23 mouse cellular contexts compared by ENCODE assay signal in the genomic region with DNA sequence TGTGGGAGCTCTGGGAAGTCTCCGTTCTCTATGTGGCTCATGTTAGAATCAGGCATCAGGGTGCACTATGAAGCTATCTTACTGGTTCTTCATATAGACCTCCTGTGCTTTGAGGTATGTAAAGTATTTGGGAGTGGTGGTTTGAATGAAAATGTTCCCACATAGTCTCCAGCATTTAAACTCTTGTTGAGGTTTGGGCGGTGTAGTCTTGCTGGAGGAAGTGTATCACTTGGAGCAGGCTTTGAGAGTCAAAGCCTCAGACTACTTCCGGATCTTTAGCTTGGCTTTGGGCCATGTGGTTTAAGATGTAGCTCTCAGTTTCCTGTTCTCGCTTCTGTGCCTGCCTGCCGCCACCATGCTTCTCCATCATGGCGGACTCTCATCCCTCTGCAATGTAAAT. TPM values are rescaled to one million over a fixed set of nuclear protein-coding genes. Genes with fewer than 3 reads are reported as not detected.
DNase-seq lines count a peak whose midpoint lies in the region; ATAC-seq lines count a peak whose summit lies in the region.
"Had no signal": no experiment of that assay in that cellular context is flagged by ENCODE, and none has a peak within 500 bp of the region (broad histone marks: within the 10 kb centered on the region; RNA-seq: fewer than 3 reads in every experiment).

No protein-coding gene starts in this region.

- H3K9me3 ChIP-seq in heart, embryonic 10.5 days: 0 out of 2 replicates have a peak, but pooled peaks cover 3% of the 10 kb centered on the region
- H3K9me3 ChIP-seq in heart, embryonic 12.5 days (replicated peaks): no peaks in the 10 kb centered on the region
- H3K9me3 ChIP-seq in midbrain, embryonic 10.5 days (replicated peaks): peaks cover 12% of the 10 kb centered on the region
- H3K9me3 ChIP-seq in midbrain, embryonic 14.5 days (ENCODE audit: control insufficient read depth, low read length): no peaks in the 10 kb centered on the region; the same call in 1 of the 2 replicates
- H3K9me3 ChIP-seq: embryonic facial prominence, embryonic 13.5 days; embryonic facial prominence, embryonic 15.5 days; forebrain, embryonic 12.5 days had no signal

- DNase-seq in heart, embryonic 10.5 days (ENCODE audit: low spot score): peak; percentile 45
- peak; percentile 3 for DNase-seq in midbrain, embryonic 10.5 days (ENCODE audit: low spot score)
- DNase-seq in midbrain, embryonic 14.5 days: no peak
- peak; percentile 50 for DNase-seq in ZHBTc4 (ENCODE audit: low read depth, low spot score)
- DNase-seq in urinary bladder, adult 2 months (ENCODE audit: low spot score): no peak
- DNase-seq: adrenal gland, postnatal 10 days; adrenal gland, postnatal 25 days; cerebellum, adult 11 months; cerebellum, adult 18-20 months; cerebellum, adult 8-10 months; cerebellum, adult 9-11 months; cerebellum, postnatal 14 days; cerebellum, postnatal 36 days; embryo, embryonic 11 days had no signal

- H3K9ac ChIP-seq in heart, embryonic 12.5 days: no peak overlapping the region
- no peak overlapping the region for H3K9ac ChIP-seq in midbrain, embryonic 14.5 days (replicated peaks; ENCODE audit: low read length)
- H3K9ac ChIP-seq: embryonic facial prominence, embryonic 13.5 days; embryonic facial prominence, embryonic 15.5 days; forebrain, embryonic 12.5 days had no signal

- ATAC-seq in heart, embryonic 12.5 days (ENCODE audit: insufficient number of reproducible peaks, low FRiP score): no peak
- no peak for ATAC-seq in midbrain, embryonic 14.5 days (ENCODE audit: low FRiP score, low TSS enrichment)
- ATAC-seq: forebrain, embryonic 14.5 days; forebrain, embryonic 16.5 days had no signal

- H3K4me3 ChIP-seq in heart, embryonic 10.5 days: no peak overlapping the region
- no peak overlapping the region for H3K4me3 ChIP-seq in heart, embryonic 12.5 days
- no peak overlapping the region for H3K4me3 ChIP-seq in midbrain, embryonic 10.5 days
- no peak overlapping the region for H3K4me3 ChIP-seq in midbrain, embryonic 14.5 days (replicated peaks; ENCODE audit: low read depth, low read length)
- H3K4me3 ChIP-seq: embryonic facial prominence, embryonic 13.5 days; embryonic facial prominence, embryonic 15.5 days; erythroblast, embryonic 14.5 days; forebrain, embryonic 10.5 days; forebrain, embryonic 12.5 days had no signal

- WGBS in heart, embryonic 10.5 days: 86% methylated on average over 6 of the region's 6 CpGs
- WGBS in heart, embryonic 12.5 days: 85% methylated on average over 6 of the region's 6 CpGs
- WGBS in midbrain, embryonic 10.5 days: 91% methylated on average over 6 of the region's 6 CpGs
- WGBS in midbrain, embryonic 14.5 days: 96% methylated on average over 6 of the region's 6 CpGs

- no peak overlapping the region for H3K27ac ChIP-seq in heart, embryonic 10.5 days
- H3K27ac ChIP-seq in heart, embryonic 12.5 days (ENCODE audit: poor library complexity, severe bottlenecking): no peak overlapping the region
- H3K27ac ChIP-seq in midbrain, embryonic 10.5 days (replicated peaks): no peak overlapping the region
- no peak overlapping the region for H3K27ac ChIP-seq in midbrain, embryonic 14.5 days (replicated peaks; ENCODE audit: low read depth, low read length)
- H3K27ac ChIP-seq: embryonic facial prominence, embryonic 13.5 days; embryonic facial prominence, embryonic 15.5 days; forebrain, embryonic 10.5 days; forebrain, embryonic 12.5 days had no signal

- peaks cover 7% of the 10 kb centered on the region; the same call in 1 of the 2 replicates for H3K4me1 ChIP-seq in heart, embryonic 10.5 days
- H3K4me1 ChIP-seq in heart, embryonic 12.5 days (replicated peaks): 0 out of 2 replicates have a peak, but pooled peaks cover 9% of the 10 kb centered on the region
- H3K4me1 ChIP-seq in midbrain, embryonic 10.5 days: peaks cover 31% of the 10 kb centered on the region
- H3K4me1 ChIP-seq in midbrain, embryonic 14.5 days (ENCODE audit: control insufficient read depth, insufficient read depth, low read length): peaks cover 22% of the 10 kb centered on the region

- H3K36me3 ChIP-seq in heart, embryonic 10.5 days: no peaks in the 10 kb centered on the region
- no peaks in the 10 kb centered on the region for H3K36me3 ChIP-seq in heart, embryonic 12.5 days
- H3K36me3 ChIP-seq in midbrain, embryonic 10.5 days: no peaks in the 10 kb centered on the region
- no peaks in the 10 kb centered on the region for H3K36me3 ChIP-seq in midbrain, embryonic 14.5 days (ENCODE audit: control insufficient read depth, insufficient read depth, low read length)
- H3K36me3 ChIP-seq: embryonic facial prominence, embryonic 13.5 days; embryonic facial prominence, embryonic 15.5 days; forebrain, embryonic 10.5 days; forebrain, embryonic 12.5 days had no signal

- H3K4me2 ChIP-seq in heart, embryonic 12.5 days: no peak overlapping the region
- H3K4me2 ChIP-seq in midbrain, embryonic 14.5 days (ENCODE audit: low read length): no peak overlapping the region
- H3K4me2 ChIP-seq: embryonic facial prominence, embryonic 13.5 days; embryonic facial prominence, embryonic 15.5 days; forebrain, embryonic 12.5 days had no signal

- H3K27me3 ChIP-seq in heart, embryonic 10.5 days (ENCODE audit: insufficient read depth, poor library complexity, severe bottlenecking): no peaks in the 10 kb centered on the region
- no peaks in the 10 kb centered on the region for H3K27me3 ChIP-seq in heart, embryonic 12.5 days (replicated peaks)
- peaks cover 29% of the 10 kb centered on the region; the same call in 1 of the 2 replicates for H3K27me3 ChIP-seq in midbrain, embryonic 10.5 days (ENCODE audit: low read depth, poor library complexity, severe bottlenecking)
- no peaks in the 10 kb centered on the region for H3K27me3 ChIP-seq in midbrain, embryonic 14.5 days (ENCODE audit: control insufficient read depth, insufficient read depth, low read length)

RNA-seq across cellular contexts. Expression of a gene that starts 25.5 kb away (rescaled TPM):
- 0.09 and 0.18 TPM in 2 replicates for polyA plus RNA-seq in heart, embryonic 10.5 days (2016; fragmentation: Nextera tagmentation; extraction: Ambion mirVana)
- 0.11 and 0.15 TPM in 2 replicates for polyA plus RNA-seq in heart, embryonic 12.5 days (2016; fragmentation: Nextera tagmentation; extraction: Ambion mirVana)
- 0.15 and 0.17 TPM in 2 replicates for polyA plus RNA-seq in midbrain, embryonic 10.5 days (2016; fragmentation: Nextera tagmentation; extraction: Ambion mirVana)
- 1.2 and 1.8 TPM in 2 replicates for polyA plus RNA-seq in midbrain, embryonic 14.5 days (2014; fragmentation: Nextera tagmentation; extraction: Ambion mirVana)
- polyA plus RNA-seq in urinary bladder, adult 2 months (2012; rRNA removed): 0.17 and 0.25 TPM in 2 replicates
- polyA plus RNA-seq: forebrain, embryonic 10.5 days had no signal

RNA-seq across cellular contexts. Expression of a gene that starts 47.0 kb away (rescaled TPM):
- polyA plus RNA-seq in heart, embryonic 10.5 days (2016; fragmentation: Nextera tagmentation; extraction: Ambion mirVana): 78.3 and 101 TPM in 2 replicates
- 59.3 and 60.3 TPM in 2 replicates for polyA plus RNA-seq in heart, embryonic 12.5 days (2016; fragmentation: Nextera tagmentation; extraction: Ambion mirVana)
- polyA plus RNA-seq in midbrain, embryonic 10.5 days (2016; fragmentation: Nextera tagmentation; extraction: Ambion mirVana): 144 and 150 TPM in 2 replicates
- polyA plus RNA-seq in midbrain, embryonic 14.5 days (2014; fragmentation: Nextera tagmentation; extraction: Ambion mirVana): 103 and 119 TPM in 2 replicates
- polyA plus RNA-seq in urinary bladder, adult 2 months (2012; rRNA removed): 47.6 and 52.4 TPM in 2 replicates

RNA-seq across cellular contexts. Expression of a gene that starts 52.6 kb away (rescaled TPM):
- 1.5 and 43.0 TPM in 2 replicates for polyA plus RNA-seq in heart, embryonic 10.5 days (2016; fragmentation: Nextera tagmentation; extraction: Ambion mirVana)
- polyA plus RNA-seq in heart, embryonic 12.5 days (2016; fragmentation: Nextera tagmentation; extraction: Ambion mirVana): 0.39 and 2.2 TPM in 2 replicates
- polyA plus RNA-seq in midbrain, embryonic 10.5 days (2016; fragmentation: Nextera tagmentation; extraction: Ambion mirVana): not detected in 2 replicates
- not detected in 2 replicates for polyA plus RNA-seq in midbrain, embryonic 14.5 days (2014; fragmentation: Nextera tagmentation; extraction: Ambion mirVana)
- polyA plus RNA-seq in urinary bladder, adult 2 months (2012; rRNA removed): 0.01 and 0.25 TPM in 2 replicates
- polyA plus RNA-seq: C2C12; embryonic facial prominence, embryonic 13.5 days; forebrain, embryonic 10.5 days; forebrain, embryonic 12.5 days; forebrain, embryonic 14.5 days had no signal

Comparison
In these comparisons a context has a peak if more than half of its experiments do, and no peak if none do; other contexts are left out.
1. DNase-seq: peak in heart, embryonic 10.5 days (single experiment), midbrain, embryonic 10.5 days (single experiment) and ZHBTc4 (single experiment); none in midbrain, embryonic 14.5 days (single experiment) and urinary bladder, adult 2 months (single experiment).